Mouse (Mus musculus): ENCODE measurements at regions not wholly inside any gene's neighbourhood (a gene's known extent, or its start where the extent isn't known, plus 50 kb on each side); places are given as distances from the start of the nearest gene placed in this dataset.

DNA sequence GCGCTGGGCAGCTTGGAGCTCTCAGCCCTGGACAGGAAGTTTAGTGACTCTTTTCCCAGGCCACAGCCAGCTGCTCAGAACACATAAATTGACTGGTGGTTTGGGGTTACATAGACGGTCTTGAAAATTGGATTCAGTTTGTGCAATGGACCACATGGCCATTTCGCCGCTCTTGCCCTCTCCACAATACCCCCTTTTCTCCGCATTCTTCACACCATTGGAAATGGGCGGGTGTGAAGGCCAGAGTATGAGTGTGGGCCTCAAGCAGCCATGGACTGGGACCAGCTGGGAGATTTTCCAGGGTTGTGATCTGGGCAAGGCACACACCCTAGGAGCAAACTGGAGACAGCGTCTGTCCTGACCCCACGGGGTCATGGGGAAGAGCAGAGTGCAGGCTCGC is 135.1 kb upstream of the Cops8 start:
- no peak overlapping the region for H3K4me3 ChIP-seq
- no peak overlapping the region for H3K4me2 ChIP-seq
- H3K4me1 ChIP-seq, result peaks cover 7% of the 10 kb centered on the region; the same call in 1 of the 2 replicates
- ATAC-seq (ENCODE audit: extremely low read depth, insufficient number of reproducible peaks, low FRiP score, low TSS enrichment), result no peak
- no peak overlapping the region for H3K9ac ChIP-seq
- H3K9me3 ChIP-seq, result no peaks in the 10 kb centered on the region
- no peak overlapping the region for H3K27ac ChIP-seq (replicated peaks)
- H3K27me3 ChIP-seq (replicated peaks), result peaks cover 3% of the 10 kb centered on the region; the same call in 1 of the 2 replicates
- WGBS, result 78% methylated on average over 9 of the region's 9 CpGs
- no peaks in the 10 kb centered on the region for H3K36me3 ChIP-seq

DNA sequence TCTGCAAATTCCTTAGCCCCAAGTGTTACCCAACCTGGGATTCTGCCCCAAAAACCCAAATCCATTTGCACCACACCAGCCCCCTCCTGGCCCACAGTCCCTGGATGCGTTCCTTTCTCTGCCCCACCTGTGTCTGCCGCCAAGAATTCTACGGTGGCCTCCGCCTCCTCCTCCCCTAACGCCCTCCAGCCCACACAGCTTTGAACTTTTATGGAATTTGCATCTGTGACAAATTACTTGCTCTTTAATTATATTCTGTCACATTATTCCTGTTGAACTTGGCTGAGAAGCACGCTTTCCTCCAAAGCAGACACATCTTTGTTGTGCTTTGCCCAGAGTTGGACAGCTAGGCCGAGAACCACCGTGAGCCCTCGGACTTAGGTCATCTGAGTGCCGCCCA is 131.8 kb upstream of the Cops8 start:
- Histone ChIP-seq H3K4me1 (no peaks in the 10 kb centered on the region), H3K27ac (replicated peaks) (peak overlapping the region; percentile 39; the same call in 1 of the 2 replicates), H3K4me2 (no peak overlapping the region), H3K4me3 (no peak overlapping the region), H3K9ac (no peak overlapping the region), H3K9me3 (no peaks in the 10 kb centered on the region), H3K36me3 (no peaks in the 10 kb centered on the region), H3K27me3 (replicated peaks) (peaks cover 3% of the 10 kb centered on the region; the same call in 1 of the 2 replicates)
- ATAC-seq (ENCODE audit: extremely low read depth, insufficient number of reproducible peaks, low FRiP score, low TSS enrichment), result no peak
- WGBS, result 63% methylated on average over 10 of the region's 10 CpGs

DNA sequence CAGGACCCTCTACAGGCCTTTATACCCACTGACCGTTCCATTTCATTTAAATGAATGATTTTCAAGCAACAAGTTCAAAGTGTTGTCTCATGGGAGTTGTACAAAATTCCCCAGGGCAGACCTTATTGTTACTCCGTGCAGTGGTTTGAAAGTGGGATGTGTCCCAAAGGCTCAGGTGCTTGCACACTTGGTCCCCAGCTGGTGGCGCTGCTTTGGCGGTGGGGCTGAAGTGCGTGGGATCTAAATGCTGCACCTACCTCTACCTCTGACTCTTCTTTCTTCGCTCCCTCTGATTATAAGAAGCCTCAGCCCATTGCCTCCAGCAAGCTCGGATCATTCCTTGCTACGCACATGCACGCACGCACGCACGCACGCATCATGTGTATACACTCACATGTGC is 131.0 kb upstream of the Cops8 start:
- 83% methylated on average over 13 of the region's 13 CpGs for WGBS
- peak overlapping the region; percentile 15; the same call in 1 of the 2 replicates for H3K27ac ChIP-seq (replicated peaks)
- H3K9me3 ChIP-seq, result no peaks in the 10 kb centered on the region
- H3K9ac ChIP-seq, result no peak overlapping the region
- no peak overlapping the region for H3K4me2 ChIP-seq
- no peaks in the 10 kb centered on the region for H3K36me3 ChIP-seq
- H3K4me1 ChIP-seq, result peaks cover 3% of the 10 kb centered on the region; the same call in 1 of the 2 replicates
- H3K27me3 ChIP-seq (replicated peaks), result peaks cover 3% of the 10 kb centered on the region; the same call in 1 of the 2 replicates
- no peak for ATAC-seq (ENCODE audit: extremely low read depth, insufficient number of reproducible peaks, low FRiP score, low TSS enrichment)
- H3K4me3 ChIP-seq, result no peak overlapping the region

DNA sequence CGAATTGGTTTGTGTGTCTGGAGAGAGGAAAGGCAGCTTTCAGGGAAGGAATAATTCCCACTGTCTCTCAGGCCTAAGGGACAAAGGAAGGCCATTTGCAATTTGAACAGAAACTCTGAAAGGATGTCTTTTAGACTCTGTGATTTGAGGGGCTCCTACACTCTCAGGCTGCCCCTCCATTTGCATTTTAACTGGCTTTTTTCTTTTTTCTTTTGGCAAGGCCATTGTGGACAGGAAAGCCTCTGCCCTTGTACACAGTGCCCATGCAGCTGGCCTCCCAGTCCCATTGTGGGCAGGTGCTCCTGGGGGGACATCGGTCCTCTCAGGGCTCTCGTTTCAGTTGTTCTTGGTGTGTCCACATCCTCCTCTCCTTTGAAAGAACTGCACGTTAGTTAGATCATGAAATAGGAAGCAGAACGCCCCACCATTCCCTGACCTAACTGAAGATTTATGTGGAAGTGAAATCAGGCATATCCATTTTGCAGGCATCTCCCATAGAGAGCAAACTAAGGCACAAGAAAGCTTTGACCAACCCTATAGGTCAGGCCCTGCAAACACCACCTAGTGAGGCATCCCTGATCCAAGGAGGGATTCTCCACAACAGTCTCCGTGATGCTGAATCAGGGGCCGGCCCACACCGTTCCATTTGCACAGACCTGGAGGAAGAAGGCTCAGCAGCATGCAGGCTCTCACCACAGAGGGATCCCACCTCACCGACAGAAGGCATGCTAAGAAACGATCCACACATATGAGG is 127.5 kb upstream of the Cops8 start:
- ATAC-seq (ENCODE audit: extremely low read depth, insufficient number of reproducible peaks, low FRiP score, low TSS enrichment), result no peak
- Histone ChIP-seq H3K4me3 (no peak overlapping the region), H3K27ac (replicated peaks) (no peak overlapping the region), H3K9me3 (no peaks in the 10 kb centered on the region), H3K27me3 (replicated peaks) (no peaks in the 10 kb centered on the region; the same call in 1 of the 2 replicates), H3K4me1 (peaks cover 5% of the 10 kb centered on the region; the same call in 1 of the 2 replicates), H3K36me3 (no peaks in the 10 kb centered on the region), H3K9ac (no peak overlapping the region), H3K4me2 (no peak overlapping the region)
- 81% methylated on average over 10 of the region's 10 CpGs for WGBS

GRCm38 (mm10) chr1:90476556-90477243 is 126.1 kb upstream of the Cops8 start:
- no peaks in the 10 kb centered on the region; the same call in 1 of the 2 replicates for H3K27me3 ChIP-seq (replicated peaks)
- no peaks in the 10 kb centered on the region for H3K9me3 ChIP-seq
- no peak for ATAC-seq (ENCODE audit: extremely low read depth, insufficient number of reproducible peaks, low FRiP score, low TSS enrichment)
- no peak overlapping the region for H3K4me3 ChIP-seq
- no peaks in the 10 kb centered on the region for H3K36me3 ChIP-seq
- peaks cover 5% of the 10 kb centered on the region; the same call in 1 of the 2 replicates for H3K4me1 ChIP-seq
- H3K4me2 ChIP-seq, result no peak overlapping the region
- 0 out of 2 replicates have a peak overlapping the region, but pooled peaks have one; percentile 15 for H3K27ac ChIP-seq (replicated peaks)
- no peak overlapping the region for H3K9ac ChIP-seq
- 55% methylated on average over 9 of the region's 9 CpGs for WGBS

DNA sequence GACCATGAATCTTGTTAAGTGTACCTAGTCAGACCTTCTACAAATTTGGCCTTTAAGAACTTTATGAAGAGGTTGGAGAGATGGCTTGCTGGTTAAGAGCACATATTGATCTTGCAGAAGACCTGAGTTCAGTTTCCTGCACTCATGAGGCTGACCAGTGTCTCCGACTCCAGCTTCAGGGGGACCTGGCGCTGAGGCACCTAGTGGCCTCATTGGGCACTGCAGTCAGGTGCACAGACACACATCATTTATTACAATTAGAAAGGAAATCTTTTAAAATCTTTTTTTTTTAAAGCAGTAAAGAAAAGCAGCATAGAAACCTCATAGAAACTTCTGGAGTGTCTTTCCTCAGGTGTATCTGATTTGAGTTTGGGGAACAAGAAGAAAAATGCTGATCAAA is 123.9 kb upstream of the Cops8 start:
- H3K9ac ChIP-seq, result no peak overlapping the region
- peaks cover 5% of the 10 kb centered on the region; the same call in 1 of the 2 replicates for H3K4me1 ChIP-seq
- H3K4me2 ChIP-seq, result no peak overlapping the region
- no peaks in the 10 kb centered on the region for H3K36me3 ChIP-seq
- H3K9me3 ChIP-seq, result no peaks in the 10 kb centered on the region
- no peak overlapping the region for H3K4me3 ChIP-seq
- ATAC-seq (ENCODE audit: extremely low read depth, insufficient number of reproducible peaks, low FRiP score, low TSS enrichment), result no peak
- H3K27me3 ChIP-seq (replicated peaks), result no peaks in the 10 kb centered on the region; the same call in 1 of the 2 replicates
- 77% methylated on average over 2 of the region's 2 CpGs for WGBS
- no peak overlapping the region for H3K27ac ChIP-seq (replicated peaks)

GRCm38 (mm10) chr1:90481247-90481646 is 121.5 kb upstream of the Cops8 start:
- no peak overlapping the region for H3K9ac ChIP-seq
- no peaks in the 10 kb centered on the region for H3K27me3 ChIP-seq (replicated peaks)
- peaks cover 5% of the 10 kb centered on the region; the same call in 1 of the 2 replicates for H3K4me1 ChIP-seq
- H3K4me2 ChIP-seq, result no peak overlapping the region
- no peaks in the 10 kb centered on the region for H3K9me3 ChIP-seq
- no peak overlapping the region for H3K4me3 ChIP-seq
- H3K27ac ChIP-seq (replicated peaks), result no peak overlapping the region
- no peak for ATAC-seq (ENCODE audit: extremely low read depth, insufficient number of reproducible peaks, low FRiP score, low TSS enrichment)
- H3K36me3 ChIP-seq, result no peaks in the 10 kb centered on the region
- 89% methylated on average over 5 of the region's 5 CpGs for WGBS

DNA sequence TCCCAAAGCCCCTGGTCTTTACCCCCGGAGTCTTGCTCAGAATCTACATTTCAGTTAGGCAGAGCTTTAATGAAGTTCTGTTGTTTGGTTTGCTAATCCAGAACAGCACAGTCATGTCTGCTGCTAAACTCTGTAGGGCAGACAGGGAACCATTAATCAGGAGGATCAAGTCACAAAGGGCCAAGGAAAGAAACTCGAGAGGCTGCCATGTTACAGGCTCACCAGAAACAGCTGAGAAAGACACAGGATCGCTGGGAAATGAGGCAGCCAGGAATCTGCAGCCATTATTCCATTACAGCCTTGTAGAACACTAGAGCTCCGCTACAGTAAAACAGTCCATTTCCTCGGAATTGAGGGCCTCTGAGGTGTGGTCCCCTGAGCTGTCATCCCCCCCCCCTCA is 121.1 kb upstream of the Cops8 start:
- Histone ChIP-seq H3K27ac (replicated peaks) (no peak overlapping the region), H3K9ac (no peak overlapping the region), H3K4me1 (peaks cover 4% of the 10 kb centered on the region; the same call in 1 of the 2 replicates), H3K27me3 (replicated peaks) (no peaks in the 10 kb centered on the region), H3K36me3 (no peaks in the 10 kb centered on the region), H3K4me3 (no peak overlapping the region), H3K9me3 (no peaks in the 10 kb centered on the region), H3K4me2 (no peak overlapping the region)
- 70% methylated on average over 5 of the region's 5 CpGs for WGBS
- no peak for ATAC-seq (ENCODE audit: extremely low read depth, insufficient number of reproducible peaks, low FRiP score, low TSS enrichment)

DNA sequence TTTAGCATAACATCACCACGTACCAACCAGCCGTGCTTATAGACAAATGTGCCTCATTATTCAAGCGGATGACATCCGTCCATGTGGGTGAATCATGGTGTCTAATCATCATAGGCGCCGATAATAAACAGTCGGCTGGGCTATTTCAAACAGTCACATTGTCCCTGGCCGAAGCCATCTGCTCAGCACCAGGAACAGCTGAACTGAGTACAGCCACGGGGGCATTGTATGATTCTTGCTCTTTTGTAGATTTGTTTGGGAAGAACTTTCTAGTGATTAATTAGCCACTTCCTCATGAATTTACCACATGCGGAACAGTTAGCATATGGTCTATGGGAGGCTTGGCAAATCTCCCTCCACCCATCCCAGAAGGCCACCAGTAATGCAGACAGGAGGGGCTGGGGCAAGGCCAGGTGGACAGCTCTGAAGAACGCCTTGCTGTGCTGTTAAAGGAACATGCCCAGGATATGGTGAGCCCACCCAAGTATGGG is 116.4 kb upstream of the Cops8 start:
- ATAC-seq (ENCODE audit: extremely low read depth, insufficient number of reproducible peaks, low FRiP score, low TSS enrichment), result no peak

DNA sequence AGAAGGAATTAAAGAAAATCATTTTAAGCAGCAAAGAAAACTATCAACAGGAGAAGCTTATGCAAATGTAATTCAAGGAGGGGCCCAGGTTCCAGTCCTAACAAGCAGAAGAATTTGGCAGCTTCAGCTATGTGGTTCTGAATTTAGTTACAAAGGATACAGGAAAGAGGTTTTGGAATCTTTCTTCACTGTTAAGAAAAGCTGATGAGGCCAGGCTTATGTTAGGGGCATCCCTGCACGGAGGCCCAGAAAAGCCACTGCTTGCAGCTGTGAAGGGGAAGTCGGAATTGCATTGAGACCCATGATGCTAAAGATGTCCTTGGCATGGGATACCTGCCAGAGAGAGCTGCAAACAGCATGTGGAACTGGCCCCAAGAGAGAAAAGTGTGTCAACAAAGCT is 114.9 kb upstream of the Cops8 start:
- Histone ChIP-seq H3K9me3 (no peaks in the 10 kb centered on the region), H3K9ac (no peak overlapping the region), H3K4me3 (no peak overlapping the region), H3K27ac (replicated peaks) (no peak overlapping the region), H3K36me3 (no peaks in the 10 kb centered on the region), H3K27me3 (replicated peaks) (0 out of 2 replicates have a peak, but pooled peaks cover under 1% of the 10 kb centered on the region), H3K4me1 (no peaks in the 10 kb centered on the region), H3K4me2 (no peak overlapping the region)
- no peak for ATAC-seq (ENCODE audit: extremely low read depth, insufficient number of reproducible peaks, low FRiP score, low TSS enrichment)
- WGBS, result 73% methylated on average over 2 of the region's 2 CpGs

More for the DNA sequence above, 116.4 kb upstream of the Cops8 start:
- no peaks in the 10 kb centered on the region for H3K36me3 ChIP-seq
- no peak overlapping the region for H3K9ac ChIP-seq
- H3K4me2 ChIP-seq, result no peak overlapping the region
- 62% methylated on average over 11 of the region's 11 CpGs for WGBS
- no peaks in the 10 kb centered on the region for H3K4me1 ChIP-seq
- no peaks in the 10 kb centered on the region for H3K9me3 ChIP-seq
- H3K4me3 ChIP-seq, result no peak overlapping the region
- no peak overlapping the region for H3K27ac ChIP-seq (replicated peaks)
- no peaks in the 10 kb centered on the region for H3K27me3 ChIP-seq (replicated peaks)

- no peak overlapping the region for H3K4me2 ChIP-seq
- 75% methylated on average over 2 of the region's 2 CpGs for WGBS
- H3K9me3 ChIP-seq, result no peaks in the 10 kb centered on the region
- H3K36me3 ChIP-seq, result no peaks in the 10 kb centered on the region
- 0 out of 2 replicates have a peak, but pooled peaks cover 7% of the 10 kb centered on the region for H3K27me3 ChIP-seq (replicated peaks)
- no peak overlapping the region for H3K27ac ChIP-seq (replicated peaks)
- no peak overlapping the region for H3K4me3 ChIP-seq
- H3K4me1 ChIP-seq, result no peaks in the 10 kb centered on the region
- H3K9ac ChIP-seq, result no peak overlapping the region
- no peak for ATAC-seq (ENCODE audit: extremely low read depth, insufficient number of reproducible peaks, low FRiP score, low TSS enrichment)
These were observed 113.8 kb upstream of the Cops8 start for GRCm38 (mm10) chr1:90488991-90489390.
